Mouse (Mus musculus): ENCODE results near the gene Ftl1. TPM values are rescaled to one million over a fixed set of nuclear protein-coding genes. Genes with fewer than 3 reads are reported as not detected.

Ftl1 gene
- polyA plus RNA-seq, 1 experiment from 2014 or later: 4,912 TPM

GRCm38 (mm10) chr7:45457204-45458060 lies 2.3 kb downstream of the Ftl1 start:
- WGBS: 39% methylated on average over 9 of the region's 10 CpGs
- Histone ChIP-seq H3K4me1 (replicated peaks; ENCODE audit: control insufficient read depth, insufficient read depth, low read length) (peaks cover 33% of the 10 kb centered on the region), H3K27ac (ENCODE audit: low read length) (peak overlapping the region; percentile 33), H3K9ac (ENCODE audit: low read length) (peak overlapping the region; percentile 79), H3K9me3 (ENCODE audit: control insufficient read depth, low read length) (no peaks in the 10 kb centered on the region), H3K36me3 (ENCODE audit: control insufficient read depth, insufficient read depth, low read length) (peaks cover 36% of the 10 kb centered on the region), H3K27me3 (ENCODE audit: control insufficient read depth, insufficient read depth, low read depth, low read length) (no peaks in the 10 kb centered on the region), H3K4me3 (ENCODE audit: low read length) (peak overlapping the region; percentile 68), H3K4me2 (ENCODE audit: low read depth, low read length) (peak overlapping the region; percentile 71)
- ATAC-seq (ENCODE audit: low read depth): no peak

GRCm38 (mm10) chr7:45456721-45457203 lies 2.9 kb downstream of the Ftl1 start:
- Histone ChIP-seq H3K4me1 (replicated peaks; ENCODE audit: control insufficient read depth, insufficient read depth, low read length) (peaks cover 33% of the 10 kb centered on the region), H3K36me3 (ENCODE audit: control insufficient read depth, insufficient read depth, low read length) (peaks cover 38% of the 10 kb centered on the region), H3K9ac (ENCODE audit: low read length) (peak overlapping the region; percentile 40), H3K4me2 (ENCODE audit: low read depth, low read length) (peak overlapping the region; percentile 71; the same call in 1 of the 2 replicates), H3K9me3 (ENCODE audit: control insufficient read depth, low read length) (no peaks in the 10 kb centered on the region), H3K27ac (ENCODE audit: low read length) (peak overlapping the region; percentile 33), H3K27me3 (ENCODE audit: control insufficient read depth, insufficient read depth, low read depth, low read length) (no peaks in the 10 kb centered on the region), H3K4me3 (ENCODE audit: low read length) (peak overlapping the region; percentile 68; the same call in 1 of the 2 replicates)
- 28% methylated on average over 9 of the region's 9 CpGs for WGBS
- no peak for ATAC-seq (ENCODE audit: low read depth)

- WGBS: 69% methylated on average over 13 of the region's 13 CpGs
- H3K9me3 ChIP-seq (ENCODE audit: control insufficient read depth, low read length): no peaks in the 10 kb centered on the region
- no peak overlapping the region for H3K9ac ChIP-seq (ENCODE audit: low read length)
- no peak overlapping the region for H3K4me2 ChIP-seq (ENCODE audit: low read depth, low read length)
- H3K4me3 ChIP-seq (ENCODE audit: low read length): no peak overlapping the region
- no peak for ATAC-seq (ENCODE audit: low read depth)
- peaks cover 37% of the 10 kb centered on the region for H3K36me3 ChIP-seq (ENCODE audit: control insufficient read depth, insufficient read depth, low read length)
- no peaks in the 10 kb centered on the region for H3K27me3 ChIP-seq (ENCODE audit: control insufficient read depth, insufficient read depth, low read depth, low read length)
- no peak overlapping the region for H3K27ac ChIP-seq (ENCODE audit: low read length)
- H3K4me1 ChIP-seq (replicated peaks; ENCODE audit: control insufficient read depth, insufficient read depth, low read length): peaks cover 32% of the 10 kb centered on the region
These were observed 3.6 kb downstream of the Ftl1 start for GRCm38 (mm10) chr7:45455932-45456696.

GRCm38 (mm10) chr7:45454971-45455370 lies 4.7 kb downstream of the Ftl1 start:
- Histone ChIP-seq H3K4me3 (ENCODE audit: low read length) (no peak overlapping the region), H3K27ac (ENCODE audit: low read length) (no peak overlapping the region), H3K4me2 (ENCODE audit: low read depth, low read length) (no peak overlapping the region), H3K36me3 (ENCODE audit: control insufficient read depth, insufficient read depth, low read length) (peaks cover 39% of the 10 kb centered on the region), H3K9me3 (ENCODE audit: control insufficient read depth, low read length) (no peaks in the 10 kb centered on the region), H3K4me1 (replicated peaks; ENCODE audit: control insufficient read depth, insufficient read depth, low read length) (peaks cover 20% of the 10 kb centered on the region), H3K9ac (ENCODE audit: low read length) (no peak overlapping the region), H3K27me3 (ENCODE audit: control insufficient read depth, insufficient read depth, low read depth, low read length) (no peaks in the 10 kb centered on the region)
- ATAC-seq (ENCODE audit: low read depth): no peak
- WGBS: 85% methylated on average over 15 of the region's 15 CpGs

GRCm38 (mm10) chr7:45451344-45451982 lies 8.2 kb downstream of the Ftl1 start:
- WGBS: 53% methylated on average over 23 of the region's 23 CpGs
- Histone ChIP-seq H3K27ac (ENCODE audit: low read length) (no peak overlapping the region), H3K9ac (ENCODE audit: low read length) (no peak overlapping the region), H3K4me3 (ENCODE audit: low read length) (no peak overlapping the region), H3K27me3 (ENCODE audit: control insufficient read depth, insufficient read depth, low read depth, low read length) (no peaks in the 10 kb centered on the region), H3K4me2 (ENCODE audit: low read depth, low read length) (no peak overlapping the region), H3K4me1 (replicated peaks; ENCODE audit: control insufficient read depth, insufficient read depth, low read length) (peaks cover under 1% of the 10 kb centered on the region; the same call in 1 of the 2 replicates), H3K9me3 (ENCODE audit: control insufficient read depth, low read length) (no peaks in the 10 kb centered on the region), H3K36me3 (ENCODE audit: control insufficient read depth, insufficient read depth, low read length) (peaks cover 38% of the 10 kb centered on the region)
- ATAC-seq (ENCODE audit: low read depth): peak; percentile 77

- no peak overlapping the region for H3K4me2 ChIP-seq (ENCODE audit: low read depth, low read length)
- no peaks in the 10 kb centered on the region; the same call in 1 of the 2 replicates for H3K4me1 ChIP-seq (replicated peaks; ENCODE audit: control insufficient read depth, insufficient read depth, low read length)
- H3K4me3 ChIP-seq (ENCODE audit: low read length): no peak overlapping the region
- 83% methylated on average over 1 of the region's 1 CpGs for WGBS
- no peak overlapping the region for H3K27ac ChIP-seq (ENCODE audit: low read length)
- ATAC-seq (ENCODE audit: low read depth): no peak
- H3K9me3 ChIP-seq (ENCODE audit: control insufficient read depth, low read length): no peaks in the 10 kb centered on the region
- peaks cover 40% of the 10 kb centered on the region for H3K36me3 ChIP-seq (ENCODE audit: control insufficient read depth, insufficient read depth, low read length)
- no peak overlapping the region for H3K9ac ChIP-seq (ENCODE audit: low read length)
- H3K27me3 ChIP-seq (ENCODE audit: control insufficient read depth, insufficient read depth, low read depth, low read length): no peaks in the 10 kb centered on the region
These were observed 9.7 kb downstream of the Ftl1 start for GRCm38 (mm10) chr7:45449974-45450373.

GRCm38 (mm10) chr7:45447325-45447990 lies 12.2 kb downstream of the Ftl1 start:
- peak; percentile 41; the same call in 1 of the 2 replicates for ATAC-seq (ENCODE audit: low read depth)
- H3K27ac ChIP-seq (ENCODE audit: low read length): no peak overlapping the region
- no peak overlapping the region for H3K4me3 ChIP-seq (ENCODE audit: low read length)
- WGBS: 30% methylated on average over 11 of the region's 11 CpGs
- no peak overlapping the region for H3K4me2 ChIP-seq (ENCODE audit: low read depth, low read length)
- no peak overlapping the region for H3K9ac ChIP-seq (ENCODE audit: low read length)
- no peaks in the 10 kb centered on the region for H3K9me3 ChIP-seq (ENCODE audit: control insufficient read depth, low read length)
- peaks cover 44% of the 10 kb centered on the region for H3K36me3 ChIP-seq (ENCODE audit: control insufficient read depth, insufficient read depth, low read length)
- H3K4me1 ChIP-seq (replicated peaks; ENCODE audit: control insufficient read depth, insufficient read depth, low read length): no peaks in the 10 kb centered on the region; the same call in 1 of the 2 replicates
- H3K27me3 ChIP-seq (ENCODE audit: control insufficient read depth, insufficient read depth, low read depth, low read length): no peaks in the 10 kb centered on the region

- no peaks in the 10 kb centered on the region for H3K27me3 ChIP-seq (ENCODE audit: control insufficient read depth, insufficient read depth, low read depth, low read length)
- H3K4me1 ChIP-seq (replicated peaks; ENCODE audit: control insufficient read depth, insufficient read depth, low read length): no peaks in the 10 kb centered on the region; the same call in 1 of the 2 replicates
- ATAC-seq (ENCODE audit: low read depth): no peak
- no peaks in the 10 kb centered on the region for H3K9me3 ChIP-seq (ENCODE audit: control insufficient read depth, low read length)
- H3K9ac ChIP-seq (ENCODE audit: low read length): no peak overlapping the region
- H3K4me3 ChIP-seq (ENCODE audit: low read length): no peak overlapping the region
- no peak overlapping the region for H3K27ac ChIP-seq (ENCODE audit: low read length)
- H3K36me3 ChIP-seq (ENCODE audit: control insufficient read depth, insufficient read depth, low read length): peaks cover 39% of the 10 kb centered on the region
- H3K4me2 ChIP-seq (ENCODE audit: low read depth, low read length): no peak overlapping the region
These were observed 13.1 kb downstream of the Ftl1 start for GRCm38 (mm10) chr7:45446589-45446988.
